Mouse (Mus musculus): Measurements from ENCODE around the gene Foxo3.

DNA sequence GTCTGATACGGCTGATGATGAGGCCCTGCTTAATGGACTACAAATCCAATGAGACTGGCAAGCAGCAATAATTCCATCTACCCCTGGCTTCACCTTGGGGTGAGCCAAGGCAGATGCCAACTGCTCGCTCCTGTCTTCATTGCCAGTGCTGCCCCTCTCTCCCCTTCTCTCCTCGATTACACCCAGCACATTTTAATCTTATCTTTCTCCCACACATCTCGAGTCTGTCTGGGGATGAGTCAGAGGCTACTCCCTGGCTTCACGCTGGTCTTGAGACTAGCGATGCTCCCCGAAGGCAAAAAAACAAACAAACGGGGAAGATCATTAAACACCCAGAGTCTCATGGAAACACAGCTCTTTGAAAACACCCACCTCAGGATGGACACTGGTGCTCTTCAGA lies 16.0 kb downstream of the Foxo3 start:
- no peak for TF ChIP-seq EP300 (IDR thresholded peaks at IDR 0.05)
- TF ChIP-seq CTCF (IDR thresholded peaks at IDR 0.05) = no peak

Data from lung, postnatal 0 days (tissue).